9 mouse cellular contexts compared by ENCODE assay signal in the genomic region with DNA sequence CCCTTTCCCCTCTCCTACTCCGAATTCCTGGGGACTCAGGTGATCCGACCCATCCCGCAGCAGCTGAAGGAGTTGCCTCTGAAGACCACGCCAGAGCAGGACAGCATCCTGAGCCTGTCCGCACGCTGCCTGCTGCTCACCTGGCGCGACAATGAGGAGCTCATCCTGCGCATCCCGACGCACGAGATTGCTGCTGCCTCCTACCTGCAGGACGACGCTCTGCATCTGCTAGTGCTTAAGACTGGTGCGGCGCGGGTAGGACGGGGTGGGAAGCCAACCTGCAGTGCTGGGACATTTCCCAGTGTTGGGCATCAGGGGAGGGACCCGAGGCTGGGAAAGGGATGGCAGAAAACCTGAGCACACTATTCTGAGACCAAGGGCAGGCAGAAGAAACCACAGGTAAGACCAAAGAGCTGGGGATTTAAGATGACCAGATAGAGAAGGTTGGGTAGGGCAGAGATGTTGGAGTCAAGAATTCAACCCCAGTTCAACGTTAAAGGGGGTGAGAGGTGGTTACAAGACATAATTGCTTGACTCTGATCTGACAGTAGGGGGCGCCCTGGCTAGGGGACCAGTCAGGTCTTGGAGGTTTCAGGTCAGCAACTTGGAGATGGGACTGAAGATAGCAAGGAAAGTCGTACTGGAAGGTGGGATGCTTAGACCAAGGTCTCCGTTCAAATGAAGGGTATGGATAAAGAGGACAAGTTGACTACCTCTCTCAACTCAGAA. TPM values are rescaled to one million over a fixed set of nuclear protein-coding genes. Genes with fewer than 3 reads are reported as not detected.
DNase-seq lines count a peak whose midpoint lies in the region; ATAC-seq lines count a peak whose summit lies in the region.
"Had no signal": no experiment of that assay in that cellular context is flagged by ENCODE, and none has a peak within 500 bp of the region (broad histone marks: within the 10 kb centered on the region; RNA-seq: fewer than 3 reads in every experiment).

No protein-coding gene starts in this region.

- no peak overlapping the region for H3K27ac ChIP-seq in heart, embryonic 12.5 days (ENCODE audit: poor library complexity, severe bottlenecking)
- H3K27ac ChIP-seq in limb, embryonic 10.5 days = no peak overlapping the region

- ATAC-seq in heart, embryonic 12.5 days (ENCODE audit: insufficient number of reproducible peaks, low FRiP score) = no peak

- peaks cover 81% of the 10 kb centered on the region for H3K27me3 ChIP-seq in heart, embryonic 12.5 days (replicated peaks)
- peaks cover 87% of the 10 kb centered on the region for H3K27me3 ChIP-seq in limb, embryonic 10.5 days (ENCODE audit: low read depth, poor library complexity, severe bottlenecking)

- H3K9ac ChIP-seq in heart, embryonic 12.5 days = no peak overlapping the region

- peaks cover 13% of the 10 kb centered on the region for H3K4me1 ChIP-seq in heart, embryonic 12.5 days (replicated peaks)
- H3K4me1 ChIP-seq in limb, embryonic 10.5 days = peaks cover 16% of the 10 kb centered on the region

- no peaks in the 10 kb centered on the region for H3K36me3 ChIP-seq in heart, embryonic 12.5 days
- 0 out of 2 replicates have a peak, but pooled peaks cover 2% of the 10 kb centered on the region for H3K36me3 ChIP-seq in limb, embryonic 10.5 days

- H3K9me3 ChIP-seq in heart, embryonic 12.5 days (replicated peaks) = no peaks in the 10 kb centered on the region
- H3K9me3 ChIP-seq in limb, embryonic 10.5 days (replicated peaks) = no peaks in the 10 kb centered on the region

- peak; percentile 44 for DNase-seq in heart, postnatal 4 days
- DNase-seq in MN1 (ENCODE audit: low spot score) = peak; percentile 24
- DNase-seq in embryo, embryonic 10 days (ENCODE audit: low spot score) = peak; percentile 64
- DNase-seq in limb, embryonic 10.5 days (ENCODE audit: low spot score) = peak; percentile 50
- peak; percentile 66 for DNase-seq in retina, embryonic 14.5 days (ENCODE audit: low spot score)
- no peak for DNase-seq in right cerebral cortex, postnatal 25 days
- no peak for DNase-seq in adipocyte (ENCODE audit: low spot score)

- no peak overlapping the region; the same call in 1 of the 2 replicates for H3K4me2 ChIP-seq in heart, embryonic 12.5 days

- 21% methylated on average over 23 of the region's 23 CpGs for WGBS in heart, embryonic 12.5 days
- 7% methylated on average over 23 of the region's 23 CpGs for WGBS in limb, embryonic 10.5 days

- H3K4me3 ChIP-seq in heart, embryonic 12.5 days = no peak overlapping the region
- no peak overlapping the region for H3K4me3 ChIP-seq in limb, embryonic 10.5 days

RNA-seq across cellular contexts. Expression of a gene that starts 5.2 kb away (rescaled TPM):
- total RNA-seq in heart, postnatal 4 days (2021) = 10 to 100 TPM; 24.1 to 25.3 TPM
- 7.9 and 8.7 TPM in 2 replicates for polyA plus RNA-seq in heart, embryonic 12.5 days (2016; fragmentation: Nextera tagmentation; extraction: Ambion mirVana)
- 1.5 and 1.7 TPM in 2 replicates for polyA plus RNA-seq in limb, embryonic 10.5 days (2016; fragmentation: Nextera tagmentation; extraction: Ambion mirVana)

RNA-seq across cellular contexts. Expression of a gene that starts 37.3 kb away (rescaled TPM):
- total RNA-seq in heart, postnatal 4 days (2021) = 1 to 10 TPM; 1.1 to 1.2 TPM
- polyA plus RNA-seq in heart, embryonic 12.5 days (2016; fragmentation: Nextera tagmentation; extraction: Ambion mirVana) = 1.2 and 1.3 TPM in 2 replicates
- polyA plus RNA-seq in limb, embryonic 10.5 days (2016; fragmentation: Nextera tagmentation; extraction: Ambion mirVana) = 0.88 and 1.1 TPM in 2 replicates

RNA-seq across cellular contexts. Expression of a gene that starts 39.3 kb away (rescaled TPM):
- not detected for total RNA-seq in heart, postnatal 4 days (2021)
- polyA plus RNA-seq in heart, embryonic 12.5 days (2016; fragmentation: Nextera tagmentation; extraction: Ambion mirVana) = not detected in 2 replicates
- not detected in 2 replicates for polyA plus RNA-seq in limb, embryonic 10.5 days (2016; fragmentation: Nextera tagmentation; extraction: Ambion mirVana)
- total RNA-seq: heart, postnatal 36 days had no signal

RNA-seq across cellular contexts. Expression of a gene that starts 55.7 kb away (rescaled TPM):
- 10 to 100 TPM; 52.2 to 54.7 TPM for total RNA-seq in heart, postnatal 4 days (2021)
- 94.3 and 96.7 TPM in 2 replicates for polyA plus RNA-seq in heart, embryonic 12.5 days (2016; fragmentation: Nextera tagmentation; extraction: Ambion mirVana)
- 82.6 and 92.5 TPM in 2 replicates for polyA plus RNA-seq in limb, embryonic 10.5 days (2016; fragmentation: Nextera tagmentation; extraction: Ambion mirVana)

Comparison
In these comparisons a context has a peak if more than half of its experiments do, and no peak if none do; other contexts are left out.
1. DNase-seq: peak in heart, postnatal 4 days (single experiment), MN1 (single experiment), embryo, embryonic 10 days (single experiment), limb, embryonic 10.5 days (single experiment) and retina, embryonic 14.5 days (single experiment); none in right cerebral cortex, postnatal 25 days (single experiment) and adipocyte (single experiment).